Mouse (Mus musculus) embryonic facial prominence, embryonic 11.5 days (tissue): ENCODE measurements around the gene Slc27a1. TPM values are rescaled to one million over a fixed set of nuclear protein-coding genes. Genes with fewer than 3 reads are reported as not detected.

ENCODE experiments used
- ATAC-seq: fragments of 200-750 bp; cut with Nextera tagmentation; replicated peaks from 2 replicates; pipeline ENCODE4 v1.8.0; 2017; ENCODE audit warnings: low read depth; ENCODE audit not compliant: insufficient number of reproducible peaks, low FRiP score, low TSS enrichment
- DNase-seq: peaks from one replicate; pipeline ENCODE4 v3.0.0-alpha.2; 2015; ENCODE audit warnings: low spot score
- H3K27ac ChIP-seq: fragments of 300-500 bp; sonication (generic); replicated peaks from 2 replicates; pipeline ENCODE4 v1.5.1; 2014; ENCODE audit warnings: mild to moderate bottlenecking, low read depth, low read length, control low read depth
- H3K27me3 ChIP-seq: fragments of 300-500 bp; sonication (generic); 2 replicates; pipeline ENCODE4 v1.6.1; 2014; ENCODE audit warnings: mild to moderate bottlenecking, low read length, moderate library complexity, mixed read lengths; ENCODE audit not compliant: control insufficient read depth, insufficient read depth
- H3K36me3 ChIP-seq: fragments of 300-500 bp; sonication (generic); replicated peaks from 2 replicates; pipeline ENCODE4 v1.6.1; 2014; ENCODE audit warnings: low read depth, mild to moderate bottlenecking, low read length, moderate library complexity, mixed read lengths; ENCODE audit not compliant: control insufficient read depth, insufficient read depth
- H3K4me1 ChIP-seq: fragments of 300-500 bp; sonication (generic); 2 replicates; pipeline ENCODE4 v1.6.1; 2014; ENCODE audit warnings: low read length, mixed read lengths; ENCODE audit not compliant: control insufficient read depth, insufficient read depth
- H3K4me2 ChIP-seq: fragments of 300-500 bp; sonication (generic); 2 replicates; pipeline ENCODE4 v1.6.1; 2014; ENCODE audit warnings: low read depth, mild to moderate bottlenecking, control low read depth, low read length, moderate library complexity
- H3K4me3 ChIP-seq: fragments of 300-500 bp; sonication (generic); 2 replicates; pipeline ENCODE4 v1.5.1; 2014; ENCODE audit warnings: low read depth, low read length, control low read depth
- H3K9ac ChIP-seq: fragments of 300-500 bp; sonication (generic); replicated peaks from 2 replicates; pipeline ENCODE4 v1.6.1; 2014; ENCODE audit warnings: mild to moderate bottlenecking, control low read depth, low read length
- H3K9me3 ChIP-seq: fragments of 300-500 bp; sonication (generic); replicated peaks from 2 replicates; pipeline ENCODE4 v1.6.1; 2016; ENCODE audit warnings: mild to moderate bottlenecking, low read length, inconsistent platforms, mixed read lengths; ENCODE audit not compliant: control insufficient read depth
- WGBS: fragments of 180-500 bp; shearing (Covaris S2); extraction: QIAGEN DNeasy Blood & Tissue Kit; methylation state at CpG from one replicate; pipeline ENCODE4 v1.1.7; 2014; 5-methylcytosine and 5-hydroxymethylcytosine counted together
- polyA plus RNA-seq: library from polyadenylated mRNA; unstranded; fragments of >200 nt; fragmentation: Nextera tagmentation; extraction: Ambion mirVana; gene quantifications from 2 replicates; pipeline ENCODE4 v1.2.1, GENCODE M21; 2014

Slc27a1 gene
- polyA plus RNA-seq, 1 experiment from 2014 or later: 11.2 TPM

DNA sequence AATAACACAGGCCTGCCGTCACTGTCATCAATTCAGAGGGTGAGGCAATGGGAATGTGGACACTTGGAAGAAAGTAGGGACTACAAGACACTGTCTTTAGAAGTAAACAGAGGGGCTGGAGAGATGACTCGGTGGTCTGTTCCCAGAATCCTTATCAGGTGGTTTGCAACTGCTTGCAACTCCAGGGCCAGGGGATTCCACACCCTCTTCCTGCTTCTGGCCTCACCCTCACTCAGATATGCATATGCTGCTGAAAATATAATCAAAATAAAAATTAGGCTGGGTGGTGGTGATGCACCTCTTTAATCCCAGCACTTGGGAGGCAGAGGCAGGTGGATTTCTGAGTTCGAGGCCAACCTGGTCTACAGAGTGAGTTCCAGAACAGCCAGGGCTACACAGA, 8.6 kb upstream of the Slc27a1 start:
- no peak overlapping the region for H3K9ac ChIP-seq
- H3K27me3 ChIP-seq: peaks cover 61% of the 10 kb centered on the region
- WGBS: 78% methylated on average over 3 of the region's 3 CpGs
- H3K4me1 ChIP-seq: peaks cover 6% of the 10 kb centered on the region; the same call in 1 of the 2 replicates
- H3K4me2 ChIP-seq: no peak overlapping the region
- ATAC-seq: no peak
- no peak overlapping the region for H3K4me3 ChIP-seq
- H3K36me3 ChIP-seq: no peaks in the 10 kb centered on the region
- DNase-seq: no peak
- peaks cover 3% of the 10 kb centered on the region for H3K9me3 ChIP-seq
- no peak overlapping the region for H3K27ac ChIP-seq

DNA sequence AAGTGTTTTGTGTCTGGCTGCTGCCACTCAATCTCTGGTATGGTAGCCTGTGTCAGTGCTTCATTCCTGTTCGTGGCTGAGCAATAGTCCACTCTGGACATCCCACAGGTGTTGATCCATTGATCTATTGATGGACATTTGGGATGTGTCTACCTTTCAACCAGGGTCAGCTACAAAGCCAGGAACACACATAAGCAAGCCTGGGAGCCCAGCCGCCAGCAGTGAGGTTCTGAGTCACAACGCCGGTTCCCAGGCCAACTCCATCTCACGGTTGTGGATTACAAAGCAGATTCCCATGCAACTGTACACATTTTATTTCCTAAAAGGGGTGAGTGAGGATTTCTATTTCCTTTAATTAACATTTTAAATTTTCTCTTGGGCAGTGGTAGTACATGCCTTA, 7.9 kb upstream of the Slc27a1 start:
- no peak overlapping the region for H3K4me3 ChIP-seq
- ATAC-seq (no peak), DNase-seq (no peak)
- no peak overlapping the region for H3K9ac ChIP-seq
- 81% methylated on average over 5 of the region's 5 CpGs for WGBS
- peaks cover 6% of the 10 kb centered on the region; the same call in 1 of the 2 replicates for H3K4me1 ChIP-seq
- no peak overlapping the region for H3K4me2 ChIP-seq
- peaks cover 3% of the 10 kb centered on the region for H3K9me3 ChIP-seq
- peaks cover 61% of the 10 kb centered on the region for H3K27me3 ChIP-seq
- H3K36me3 ChIP-seq: no peaks in the 10 kb centered on the region
- H3K27ac ChIP-seq: no peak overlapping the region

DNA sequence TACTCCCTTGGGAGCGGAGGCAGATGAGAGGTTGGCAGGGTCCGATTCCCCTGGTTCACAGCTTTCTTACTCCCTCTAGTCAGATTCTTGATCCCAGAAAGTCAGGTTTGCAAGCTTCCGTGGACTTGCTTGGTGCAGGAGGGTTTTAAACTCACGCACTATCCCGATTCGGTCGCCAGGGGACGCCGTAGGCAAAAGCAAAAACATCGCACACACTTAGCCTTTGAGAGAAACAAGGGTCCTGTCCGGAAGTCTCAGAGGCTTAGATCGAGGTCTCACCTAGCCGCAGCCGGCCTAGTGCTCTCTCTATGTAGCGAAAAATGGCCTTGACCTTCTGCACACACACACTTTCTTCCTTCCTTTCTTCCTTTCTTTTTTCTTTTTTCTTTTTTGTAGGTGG, 7.3 kb upstream of the Slc27a1 start:
- DNase-seq: peak; percentile 81
- 2% methylated on average over 15 of the region's 15 CpGs for WGBS
- peaks cover 61% of the 10 kb centered on the region for H3K27me3 ChIP-seq

DNA sequence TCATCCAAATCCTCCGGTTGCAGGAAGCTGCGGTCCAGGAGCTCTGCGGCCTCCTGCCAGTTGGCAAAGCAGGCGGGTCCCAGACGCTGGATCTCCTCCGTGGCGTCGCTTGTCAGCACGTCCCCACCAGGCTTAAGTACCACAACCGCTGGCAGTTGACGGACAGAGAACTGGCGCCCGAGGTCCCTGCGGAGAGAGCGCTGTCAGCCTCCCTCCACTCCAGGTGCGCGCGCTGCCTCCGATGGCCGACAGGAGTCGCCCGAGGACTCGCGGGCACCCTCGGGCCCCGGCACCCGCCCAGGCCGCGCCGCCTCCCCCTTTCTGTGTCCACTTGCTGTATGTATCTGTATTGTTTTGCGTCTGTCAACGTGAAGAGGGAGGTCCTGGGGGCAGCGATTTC, 5.9 kb upstream of the Slc27a1 start:
- peaks cover 6% of the 10 kb centered on the region; the same call in 1 of the 2 replicates for H3K4me1 ChIP-seq
- ATAC-seq (no peak), DNase-seq (peak; percentile 70)
- H3K27ac ChIP-seq: no peak overlapping the region
- peak overlapping the region; percentile 26 for H3K4me2 ChIP-seq
- peaks cover 48% of the 10 kb centered on the region for H3K27me3 ChIP-seq
- H3K9me3 ChIP-seq: peaks cover 3% of the 10 kb centered on the region
- no peaks in the 10 kb centered on the region for H3K36me3 ChIP-seq
- under 1% methylated on average over 33 of the region's 33 CpGs for WGBS
- no peak overlapping the region; the same call in 1 of the 2 replicates for H3K9ac ChIP-seq
- H3K4me3 ChIP-seq: peak overlapping the region; percentile 16; the same call in 1 of the 2 replicates

More for the DNA sequence above, 7.3 kb upstream of the Slc27a1 start:
- H3K9ac ChIP-seq: no peak overlapping the region
- H3K4me2 ChIP-seq: no peak overlapping the region
- no peak overlapping the region for H3K4me3 ChIP-seq
- H3K4me1 ChIP-seq: peaks cover 6% of the 10 kb centered on the region; the same call in 1 of the 2 replicates
- H3K36me3 ChIP-seq: no peaks in the 10 kb centered on the region
- H3K27ac ChIP-seq: no peak overlapping the region
- H3K9me3 ChIP-seq: peaks cover 3% of the 10 kb centered on the region
- no peak for ATAC-seq

DNA sequence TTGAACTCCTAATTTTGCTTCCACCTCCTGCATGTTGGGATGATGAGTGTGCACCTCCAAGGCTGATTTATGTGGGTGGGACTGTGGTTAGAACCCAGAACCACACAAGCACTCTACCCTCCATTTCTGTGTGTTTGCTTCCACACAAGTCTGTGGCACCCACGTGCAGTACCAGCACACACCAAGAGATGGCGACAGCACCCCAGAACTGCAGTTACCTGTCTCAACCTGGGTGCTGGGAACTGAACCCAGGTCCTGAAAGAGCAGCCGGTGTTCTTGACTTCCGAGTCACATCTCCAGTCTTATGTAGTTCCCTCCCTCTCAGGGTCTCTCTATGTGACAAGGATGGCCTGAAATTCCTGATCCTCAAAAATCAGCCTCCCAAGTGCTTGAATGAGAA, 4.7 kb upstream of the Slc27a1 start:
- peaks cover 3% of the 10 kb centered on the region for H3K9me3 ChIP-seq
- H3K36me3 ChIP-seq: no peaks in the 10 kb centered on the region
- H3K4me3 ChIP-seq: no peak overlapping the region
- H3K27me3 ChIP-seq: peaks cover 41% of the 10 kb centered on the region
- DNase-seq (no peak), ATAC-seq (no peak)
- no peak overlapping the region for H3K9ac ChIP-seq
- WGBS: 88% methylated on average over 4 of the region's 4 CpGs
- H3K4me2 ChIP-seq: no peak overlapping the region
- 0 out of 2 replicates have a peak, but pooled peaks cover under 1% of the 10 kb centered on the region for H3K4me1 ChIP-seq
- H3K27ac ChIP-seq: no peak overlapping the region

DNA sequence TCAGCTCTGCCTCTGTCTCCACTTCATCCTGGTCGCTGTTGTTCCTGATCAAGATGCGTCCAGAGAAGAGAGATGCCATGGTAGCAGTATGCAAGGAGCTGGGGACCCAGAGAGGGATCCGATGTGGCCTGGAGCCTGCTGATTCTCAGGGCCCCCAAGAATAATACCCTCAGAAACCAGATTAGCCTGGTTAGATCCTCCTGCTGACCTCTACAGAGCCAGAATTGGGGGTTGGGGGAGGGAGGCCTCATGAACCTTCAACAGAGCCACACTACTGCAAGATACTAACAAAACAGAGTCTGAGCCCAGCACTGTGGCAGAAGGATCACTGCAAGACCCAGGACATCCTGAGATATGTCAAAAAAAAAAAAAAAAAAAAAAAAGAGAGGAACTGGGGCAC, 2.2 kb upstream of the Slc27a1 start, which contains the start of gene Nxnl1:
Gene Nxnl1, minus strand, starts transcription at position 101 of the 400 bp plus-strand sequence.
- Histone ChIP-seq H3K27me3 (peaks cover 19% of the 10 kb centered on the region), H3K4me1 (no peaks in the 10 kb centered on the region; the same call in 1 of the 2 replicates), H3K4me2 (no peak within 1 kb of the TSS), H3K9me3 (peaks cover 3% of the 10 kb centered on the region), H3K27ac (no peak within 1 kb of the TSS), H3K36me3 (no peaks in the 10 kb centered on the region), H3K4me3 (no peak within 1 kb of the TSS), H3K9ac (no peak within 1 kb of the TSS)
- DNase-seq: no peak
- 53% methylated on average over 3 of the region's 3 CpGs for WGBS
- no peak for ATAC-seq

DNA sequence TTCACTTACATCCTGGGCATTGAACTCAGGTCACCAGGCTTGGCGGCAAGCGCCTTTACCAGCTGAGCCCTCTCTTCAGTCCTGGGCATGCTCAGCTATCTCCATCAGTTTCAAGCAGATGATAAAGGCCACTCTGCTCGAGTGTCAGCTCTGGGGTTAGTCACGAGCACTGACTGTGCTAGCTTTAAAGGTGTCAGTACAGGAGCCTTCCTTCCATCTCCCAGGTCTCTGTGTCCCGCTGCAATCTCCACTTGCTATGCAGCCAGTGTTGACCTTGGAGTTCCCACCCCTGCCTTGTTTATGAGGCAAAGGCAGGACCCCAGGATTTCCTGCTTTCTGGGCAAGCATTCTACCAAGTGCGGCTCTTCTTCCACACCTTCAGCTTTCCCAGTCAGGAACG, 1.1 kb upstream of the Slc27a1 start:
- 76% methylated on average over 7 of the region's 7 CpGs for WGBS
- Histone ChIP-seq H3K9ac (no peak overlapping the region), H3K4me2 (no peak overlapping the region), H3K9me3 (peaks cover 3% of the 10 kb centered on the region), H3K4me1 (no peaks in the 10 kb centered on the region; the same call in 1 of the 2 replicates), H3K27ac (no peak overlapping the region), H3K36me3 (no peaks in the 10 kb centered on the region), H3K27me3 (peaks cover 9% of the 10 kb centered on the region), H3K4me3 (no peak overlapping the region)
- ATAC-seq (no peak), DNase-seq (no peak)

DNA sequence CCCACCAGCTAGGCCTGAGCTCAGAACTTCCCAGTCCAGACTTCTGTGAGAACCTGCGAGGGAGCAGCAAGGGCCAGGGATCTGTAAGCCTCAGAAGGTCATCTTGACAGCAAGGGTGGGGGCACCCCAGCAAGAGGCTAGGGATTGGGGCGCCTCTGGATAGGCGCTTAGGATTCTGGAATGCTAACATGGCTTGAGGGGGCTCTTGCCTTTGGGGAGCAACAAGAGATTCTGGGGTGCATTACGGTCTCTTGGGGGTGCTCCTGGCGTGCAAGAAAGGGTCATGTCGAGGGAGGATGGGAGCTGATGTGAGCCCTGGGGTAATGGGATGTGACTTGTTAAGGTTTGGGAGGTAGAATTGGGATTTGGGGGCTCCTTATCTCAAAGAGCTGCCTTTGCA, 259 bp downstream of the Slc27a1 start:
- H3K9ac ChIP-seq: peak overlapping the region; percentile 1; the same call in 1 of the 2 replicates
- peaks cover 5% of the 10 kb centered on the region for H3K27me3 ChIP-seq
- no peaks in the 10 kb centered on the region; the same call in 1 of the 2 replicates for H3K4me1 ChIP-seq
- ATAC-seq (no peak), DNase-seq (no peak)
- H3K4me2 ChIP-seq: peak overlapping the region; percentile 90
- H3K4me3 ChIP-seq: peak overlapping the region; percentile 59
- 20% methylated on average over 6 of the region's 6 CpGs for WGBS
- no peaks in the 10 kb centered on the region for H3K36me3 ChIP-seq
- H3K27ac ChIP-seq: no peak overlapping the region
- peaks cover 2% of the 10 kb centered on the region for H3K9me3 ChIP-seq
